Mouse (Mus musculus): ENCODE results near the gene Gm35549. TPM values are rescaled to one million over a fixed set of nuclear protein-coding genes. Genes with fewer than 3 reads are reported as not detected.

Gene Gm35549
- total and polyA plus RNA-seq, 2 experiments from 2014 or later, result not detected

DNA sequence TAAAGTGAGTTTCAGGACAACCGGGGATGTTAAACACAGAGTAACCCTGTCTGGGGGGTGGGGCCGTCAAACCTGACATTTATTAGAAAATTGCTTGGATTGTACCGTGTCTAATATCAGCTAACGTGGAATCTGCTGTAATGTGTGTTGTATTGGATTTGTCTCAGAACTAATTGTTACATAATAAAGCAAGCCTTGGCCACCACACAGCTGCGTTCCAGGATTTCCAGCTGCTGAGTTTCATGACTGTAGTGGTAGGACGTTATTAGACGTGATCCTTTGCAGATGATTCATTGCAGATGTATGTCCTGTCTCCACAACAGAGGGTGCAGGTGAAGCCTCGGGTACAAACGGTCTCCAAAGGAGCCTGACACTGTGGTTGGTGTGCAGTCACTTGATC lies 7.7 kb downstream of the Gm35549 start:
- peak overlapping the region; percentile 32; the same call in 1 of the 2 replicates for H3K27ac ChIP-seq
- peaks cover 8% of the 10 kb centered on the region; the same call in 1 of the 2 replicates for H3K4me1 ChIP-seq (ENCODE audit: insufficient read depth, low read length)

DNA sequence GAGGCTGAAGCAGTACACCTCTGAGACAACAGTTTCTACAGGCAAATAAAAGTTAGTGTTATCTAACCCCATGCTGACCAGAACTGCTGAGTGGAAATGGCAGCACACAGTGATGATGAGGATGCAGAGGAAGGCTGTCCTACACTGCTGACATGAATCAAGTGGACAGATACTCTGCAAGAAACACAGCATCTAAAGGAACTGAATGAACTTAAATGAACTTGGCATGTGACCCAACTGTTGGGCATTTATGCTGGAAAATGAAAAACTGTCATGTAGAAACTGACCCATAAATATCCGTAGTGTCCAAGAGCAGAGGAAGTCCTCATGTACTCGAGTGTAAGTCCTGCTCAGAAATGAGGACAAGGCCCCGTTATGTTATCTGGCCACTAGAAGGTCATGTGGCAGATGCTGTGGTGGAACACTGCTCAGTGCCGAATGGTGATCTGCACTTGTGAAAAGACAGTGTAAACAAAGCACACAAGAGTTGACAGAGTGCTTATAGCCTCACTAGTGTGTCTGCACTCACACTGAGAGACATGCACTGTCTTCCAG lies 13.9 kb downstream of the Gm35549 start:
- no peak overlapping the region for H3K4me2 ChIP-seq (ENCODE audit: low read depth, low read length)
- 86% methylated on average over 4 of the region's 4 CpGs for WGBS
- TF ChIP-seq CTCF (IDR thresholded peaks at IDR 0.05; ENCODE audit: low read depth), result no peak
- no peaks in the 10 kb centered on the region for H3K4me1 ChIP-seq (ENCODE audit: insufficient read depth, low read length)
- no peak for DNase-seq (ENCODE audit: low spot score)
- no peak overlapping the region for H3K4me3 ChIP-seq (ENCODE audit: low read length)
- H3K9me3 ChIP-seq (ENCODE audit: low read length), result no peaks in the 10 kb centered on the region
- no peaks in the 10 kb centered on the region for H3K27me3 ChIP-seq (ENCODE audit: insufficient read depth, low read length)
- H3K36me3 ChIP-seq (ENCODE audit: insufficient read depth, low read length), result peaks cover 50% of the 10 kb centered on the region
- no peak overlapping the region for H3K9ac ChIP-seq (replicated peaks; ENCODE audit: low read length)
- no peak overlapping the region for H3K27ac ChIP-seq
- ATAC-seq, result no peak

More for the DNA sequence above, 7.7 kb downstream of the Gm35549 start:
- WGBS, result 68% methylated on average over 9 of the region's 9 CpGs
- no peak for TF ChIP-seq CTCF (IDR thresholded peaks at IDR 0.05; ENCODE audit: low read depth)
- Histone ChIP-seq H3K27me3 (ENCODE audit: insufficient read depth, low read length) (no peaks in the 10 kb centered on the region), H3K9me3 (ENCODE audit: low read length) (no peaks in the 10 kb centered on the region), H3K36me3 (ENCODE audit: insufficient read depth, low read length) (peaks cover 10% of the 10 kb centered on the region; the same call in 1 of the 2 replicates), H3K9ac (replicated peaks; ENCODE audit: low read length) (no peak overlapping the region), H3K4me2 (ENCODE audit: low read depth, low read length) (no peak overlapping the region), H3K4me3 (ENCODE audit: low read length) (no peak overlapping the region)
- DNase-seq (ENCODE audit: low spot score) (no peak), ATAC-seq (0 out of 2 replicates have a peak, but pooled peaks have one; percentile 8)

GRCm38 (mm10) chr9:122826743-122827142 lies 17.1 kb downstream of the Gm35549 start:
- DNase-seq (ENCODE audit: low spot score) (no peak), ATAC-seq (no peak)
- H3K9ac ChIP-seq (replicated peaks; ENCODE audit: low read length), result no peak overlapping the region
- 96% methylated on average over 4 of the region's 4 CpGs for WGBS
- TF ChIP-seq CTCF (IDR thresholded peaks at IDR 0.05; ENCODE audit: low read depth), result no peak
- peaks cover 47% of the 10 kb centered on the region for H3K36me3 ChIP-seq (ENCODE audit: insufficient read depth, low read length)
- H3K4me1 ChIP-seq (ENCODE audit: insufficient read depth, low read length), result no peaks in the 10 kb centered on the region
- no peak overlapping the region for H3K4me3 ChIP-seq (ENCODE audit: low read length)
- no peak overlapping the region for H3K4me2 ChIP-seq (ENCODE audit: low read depth, low read length)
- H3K27me3 ChIP-seq (ENCODE audit: insufficient read depth, low read length), result no peaks in the 10 kb centered on the region
- H3K27ac ChIP-seq, result no peak overlapping the region
- no peaks in the 10 kb centered on the region for H3K9me3 ChIP-seq (ENCODE audit: low read length)

DNA sequence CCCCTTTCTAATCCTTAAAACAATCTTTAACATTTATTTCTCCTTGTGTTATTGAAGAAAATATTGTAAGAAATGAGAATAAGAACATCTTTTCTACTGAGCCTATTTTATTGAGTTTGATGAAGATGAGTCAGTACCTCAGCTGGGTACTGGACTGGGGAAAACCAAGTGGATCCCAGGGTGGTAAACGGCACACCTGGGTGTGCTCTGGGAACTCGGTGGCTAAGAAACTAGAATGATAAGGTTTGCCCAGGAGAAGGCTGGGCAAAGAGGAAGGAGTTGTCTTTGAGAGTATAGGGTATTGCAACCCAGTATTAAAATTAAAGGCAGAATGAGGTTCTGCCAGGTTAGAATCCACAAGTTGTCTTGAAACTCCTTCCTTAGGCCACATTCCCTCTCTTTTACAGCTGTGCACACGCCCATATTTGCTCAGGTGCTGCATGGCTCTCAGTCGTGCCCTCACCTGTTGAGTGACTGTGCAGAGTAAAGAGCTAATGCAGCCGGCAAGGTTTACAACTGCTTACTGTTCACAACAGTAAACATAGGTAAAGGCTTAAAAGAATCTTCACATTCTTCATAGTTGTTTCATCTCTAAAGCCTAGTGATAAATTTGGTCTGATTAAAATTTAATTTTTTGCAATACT lies 20.3 kb downstream of the Gm35549 start:
- Histone ChIP-seq H3K4me2 (ENCODE audit: low read depth, low read length) (no peak overlapping the region), H3K27ac (no peak overlapping the region), H3K4me3 (ENCODE audit: low read length) (no peak overlapping the region), H3K9me3 (ENCODE audit: low read length) (no peaks in the 10 kb centered on the region), H3K36me3 (ENCODE audit: insufficient read depth, low read length) (peaks cover 37% of the 10 kb centered on the region), H3K27me3 (ENCODE audit: insufficient read depth, low read length) (no peaks in the 10 kb centered on the region), H3K9ac (replicated peaks; ENCODE audit: low read length) (no peak overlapping the region), H3K4me1 (ENCODE audit: insufficient read depth, low read length) (no peaks in the 10 kb centered on the region)
- 92% methylated on average over 5 of the region's 5 CpGs for WGBS
- DNase-seq (ENCODE audit: low spot score) (no peak), ATAC-seq (no peak)
- no peak for TF ChIP-seq CTCF (IDR thresholded peaks at IDR 0.05; ENCODE audit: low read depth)

DNA sequence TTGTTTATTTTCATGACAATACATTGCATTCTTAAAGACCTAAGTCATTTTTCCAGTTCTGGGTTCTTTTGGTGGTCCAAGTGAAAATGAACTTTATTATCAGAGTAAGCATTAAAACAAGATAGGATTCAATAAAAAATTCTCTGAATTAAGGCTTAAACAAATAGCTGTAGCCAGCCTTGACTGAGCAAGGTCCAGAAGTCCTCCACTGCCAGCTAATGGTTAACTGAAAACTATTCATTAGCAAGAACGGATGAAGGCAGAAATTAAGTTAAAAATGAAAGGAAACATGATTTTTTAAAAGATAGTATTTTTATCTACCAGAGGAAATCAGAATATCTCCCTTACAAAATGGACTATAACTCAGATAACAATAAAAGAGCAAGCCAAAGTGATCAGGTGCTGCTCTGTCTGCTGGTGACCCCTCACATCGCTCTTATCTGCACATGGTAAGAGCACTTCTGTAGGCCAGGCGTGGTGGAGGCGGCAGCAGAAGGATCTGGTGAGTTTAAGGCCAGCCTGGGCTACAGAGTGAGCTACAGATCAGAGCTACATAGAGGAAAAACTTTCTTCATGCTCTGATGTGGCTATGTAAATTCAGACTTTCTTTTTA lies 28.5 kb downstream of the Gm35549 start:
- H3K27me3 ChIP-seq (ENCODE audit: insufficient read depth, low read length), result no peaks in the 10 kb centered on the region
- H3K4me3 ChIP-seq (ENCODE audit: low read length), result no peak overlapping the region
- H3K4me2 ChIP-seq (ENCODE audit: low read depth, low read length), result no peak overlapping the region
- WGBS, result 93% methylated on average over 4 of the region's 4 CpGs
- H3K27ac ChIP-seq, result no peak overlapping the region
- ATAC-seq (no peak), DNase-seq (ENCODE audit: low spot score) (no peak)
- no peak overlapping the region for H3K9ac ChIP-seq (replicated peaks; ENCODE audit: low read length)
- no peaks in the 10 kb centered on the region for H3K9me3 ChIP-seq (ENCODE audit: low read length)
- H3K4me1 ChIP-seq (ENCODE audit: insufficient read depth, low read length), result no peaks in the 10 kb centered on the region
- TF ChIP-seq CTCF (IDR thresholded peaks at IDR 0.05; ENCODE audit: low read depth), result no peak
- H3K36me3 ChIP-seq (ENCODE audit: insufficient read depth, low read length), result peaks cover 30% of the 10 kb centered on the region; the same call in 1 of the 2 replicates

DNA sequence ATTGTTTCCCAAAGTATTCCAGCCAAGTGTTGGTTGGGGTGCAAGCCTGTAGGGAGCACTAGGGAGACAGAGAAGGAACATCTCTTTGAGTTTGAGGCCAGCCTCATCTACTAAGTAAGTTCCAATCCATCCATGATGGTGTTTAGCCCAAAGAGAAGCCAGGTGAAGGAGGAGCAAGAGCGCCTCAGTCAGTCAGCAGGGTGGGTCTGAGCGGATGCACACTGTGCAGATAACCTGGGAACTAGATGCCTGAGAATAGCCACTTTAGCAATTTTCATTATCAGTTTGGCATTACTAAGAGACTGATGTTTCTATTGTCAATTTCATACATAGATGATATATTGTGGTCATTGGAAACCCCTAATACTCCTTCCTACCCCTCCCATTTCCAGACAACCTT lies 29.1 kb downstream of the Gm35549 start:
- H3K4me1 ChIP-seq (ENCODE audit: insufficient read depth, low read length), result no peaks in the 10 kb centered on the region
- no peak overlapping the region for H3K27ac ChIP-seq
- ATAC-seq (no peak), DNase-seq (ENCODE audit: low spot score) (no peak)
- H3K27me3 ChIP-seq (ENCODE audit: insufficient read depth, low read length), result no peaks in the 10 kb centered on the region
- no peak for TF ChIP-seq CTCF (IDR thresholded peaks at IDR 0.05; ENCODE audit: low read depth)
- 94% methylated on average over 2 of the region's 2 CpGs for WGBS
- no peak overlapping the region for H3K4me2 ChIP-seq (ENCODE audit: low read depth, low read length)
- no peak overlapping the region for H3K9ac ChIP-seq (replicated peaks; ENCODE audit: low read length)
- H3K36me3 ChIP-seq (ENCODE audit: insufficient read depth, low read length), result peaks cover 25% of the 10 kb centered on the region; the same call in 1 of the 2 replicates
- no peak overlapping the region for H3K4me3 ChIP-seq (ENCODE audit: low read length)
- H3K9me3 ChIP-seq (ENCODE audit: low read length), result no peaks in the 10 kb centered on the region

DNA sequence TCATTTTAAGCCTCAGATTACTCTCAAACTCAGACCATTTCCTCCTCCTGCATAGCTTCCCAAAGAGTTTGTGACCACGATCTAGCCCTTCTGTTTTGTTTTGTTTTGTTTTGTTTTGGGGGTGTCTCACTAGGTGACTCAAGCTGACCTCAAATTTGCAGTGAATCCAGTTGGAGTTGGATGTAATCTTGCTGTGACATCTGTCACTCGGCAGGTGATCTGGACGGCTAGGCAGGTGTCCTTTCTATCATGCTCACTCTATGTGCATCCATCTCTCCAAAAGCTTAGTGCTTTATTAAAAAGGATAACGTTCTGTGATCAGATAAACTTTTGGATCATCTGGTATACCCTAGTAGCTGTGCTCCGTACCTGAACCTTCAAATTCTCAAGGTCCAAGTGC lies 31.4 kb downstream of the Gm35549 start:
- no peaks in the 10 kb centered on the region for H3K4me1 ChIP-seq (ENCODE audit: insufficient read depth, low read length)
- no peak overlapping the region for H3K27ac ChIP-seq
- DNase-seq (ENCODE audit: low spot score), result no peak
- peaks cover 20% of the 10 kb centered on the region; the same call in 1 of the 2 replicates for H3K36me3 ChIP-seq (ENCODE audit: insufficient read depth, low read length)
- 80% methylated on average over 5 of the region's 5 CpGs for WGBS
- no peak overlapping the region for H3K4me2 ChIP-seq (ENCODE audit: low read depth, low read length)
- H3K9me3 ChIP-seq (ENCODE audit: low read length), result no peaks in the 10 kb centered on the region
- H3K4me3 ChIP-seq (ENCODE audit: low read length), result no peak overlapping the region
- H3K27me3 ChIP-seq (ENCODE audit: insufficient read depth, low read length), result no peaks in the 10 kb centered on the region
- TF ChIP-seq CTCF (IDR thresholded peaks at IDR 0.05; ENCODE audit: low read depth), result no peak
- ATAC-seq, result no peak
- H3K9ac ChIP-seq (replicated peaks; ENCODE audit: low read length), result no peak overlapping the region

Measured in hindbrain, postnatal 0 days (tissue).